Mouse (Mus musculus) heart, adult 2 months (tissue): ENCODE measurements around the gene Ranbp3. TPM values are rescaled to one million over a fixed set of nuclear protein-coding genes. Genes with fewer than 3 reads are reported as not detected.

Source experiments
- DNase-seq, 2 experiments: peaks; one replicate each; pipeline ENCODE4 v3.0.0; 2021
- H3K27ac ChIP-seq: fragments of 200-600 bp; 2 replicates; pipeline ENCODE4 v1.8.1; 2022
- H3K27me3 ChIP-seq: fragments of 200-500 bp; 2 replicates; pipeline ENCODE4 v1.6.1; 2012; ENCODE audit warnings: mild to moderate bottlenecking, low read length, inconsistent platforms, mixed read lengths; ENCODE audit not compliant: control insufficient read depth, insufficient read depth
- H3K36me3 ChIP-seq: fragments of 200-500 bp; 2 replicates; pipeline ENCODE4 v1.6.1; 2012; ENCODE audit warnings: low read length, inconsistent platforms; ENCODE audit not compliant: control insufficient read depth, insufficient read depth
- H3K4me1 ChIP-seq: fragments of 200-500 bp; 2 replicates; pipeline ENCODE4 v1.6.1; 2011; ENCODE audit warnings: low read length; ENCODE audit not compliant: control insufficient read depth, insufficient read depth
- H3K4me3 ChIP-seq: fragments of 200-600 bp; 2 replicates; pipeline ENCODE4 v1.8.1; 2022
- H3K79me2 ChIP-seq: fragments of 200-500 bp; replicated peaks from 2 replicates; pipeline ENCODE4 v1.6.1; 2012; ENCODE audit warnings: mild to moderate bottlenecking, inconsistent platforms, low read length, moderate library complexity, mixed read lengths; ENCODE audit not compliant: control insufficient read depth, insufficient read depth
- H3K9ac ChIP-seq: fragments of 200-500 bp; 2 replicates; pipeline ENCODE4 v1.6.1; 2012; ENCODE audit warnings: low read depth, mild to moderate bottlenecking, control low read depth, inconsistent platforms, low read length, mixed read lengths
- CTCF ChIP-seq: fragments of 200-600 bp; IDR thresholded peaks from 2 replicates; pipeline ENCODE4 v1.8.1; 2022; ENCODE audit warnings: antibody characterized with exemption, mild to moderate bottlenecking, moderate library complexity
- EP300 ChIP-seq: fragments of 200-500 bp; IDR thresholded peaks from 2 replicates; pipeline ENCODE4 v1.6.1; 2011; ENCODE audit warnings: low read depth, low read length, control low read depth; ENCODE audit not compliant: insufficient read depth
- POLR2A ChIP-seq: fragments of 200-500 bp; IDR thresholded peaks from 2 replicates; pipeline ENCODE4 v1.6.1; 2011; ENCODE audit warnings: mild to moderate bottlenecking, low read depth, low read length, control low read depth; ENCODE audit not compliant: insufficient read depth
- WGBS: fragments of 180-500 bp; shearing (Covaris S2); methylation state at CpG from one replicate; pipeline ENCODE4 v1.1.7; 2018; 5-methylcytosine and 5-hydroxymethylcytosine counted together
- intact Hi-C: fragments of 180-260 bp; cut with DNase I; formaldehyde crosslinking; loops from one replicate; pipeline ENCODE4 v1.15.1; 2025
- polyA plus RNA-seq: library from polyadenylated mRNA; depleted of rRNA; stranded (reverse); fragments of >200 nt; gene quantifications from 2 replicates; pipeline ENCODE4 v1.2.3, GENCODE M21; 2012
- total RNA-seq, 2 experiments: library from RNA; stranded (reverse); gene quantifications; 2 replicates each; pipeline ENCODE4 v1.2.3; 2021

The Ranbp3 gene
- total and polyA plus RNA-seq, 3 experiments = 37.6 to 40.6 (median 37.7) TPM

- Histone ChIP-seq H3K4me1 (peaks cover 4% of the 10 kb centered on the region), H3K4me3 (no peak overlapping the region), H3K27ac (no peak overlapping the region), H3K79me2 (0 out of 2 replicates have a peak, but pooled peaks cover 3% of the 10 kb centered on the region), H3K36me3 (no peaks in the 10 kb centered on the region), H3K9ac (no peak overlapping the region), H3K27me3 (no peaks in the 10 kb centered on the region)
- DNase-seq = no peak
- intact Hi-C loops = loop anchor here (5.0 kb wide), 3 partner anchors 88 to 117 kb away; partner anchors contain the start of genes Catsperd, Lonp1, Rfx2 and Rpl36
- 66% methylated on average over 11 of the region's 11 CpGs for WGBS
- no peak for TF ChIP-seq POLR2A
- TF ChIP-seq CTCF = no peak
These were observed 42.3 kb downstream of the Ranbp3 start for GRCm38 (mm10) chr17:56715360-56715759.

DNA sequence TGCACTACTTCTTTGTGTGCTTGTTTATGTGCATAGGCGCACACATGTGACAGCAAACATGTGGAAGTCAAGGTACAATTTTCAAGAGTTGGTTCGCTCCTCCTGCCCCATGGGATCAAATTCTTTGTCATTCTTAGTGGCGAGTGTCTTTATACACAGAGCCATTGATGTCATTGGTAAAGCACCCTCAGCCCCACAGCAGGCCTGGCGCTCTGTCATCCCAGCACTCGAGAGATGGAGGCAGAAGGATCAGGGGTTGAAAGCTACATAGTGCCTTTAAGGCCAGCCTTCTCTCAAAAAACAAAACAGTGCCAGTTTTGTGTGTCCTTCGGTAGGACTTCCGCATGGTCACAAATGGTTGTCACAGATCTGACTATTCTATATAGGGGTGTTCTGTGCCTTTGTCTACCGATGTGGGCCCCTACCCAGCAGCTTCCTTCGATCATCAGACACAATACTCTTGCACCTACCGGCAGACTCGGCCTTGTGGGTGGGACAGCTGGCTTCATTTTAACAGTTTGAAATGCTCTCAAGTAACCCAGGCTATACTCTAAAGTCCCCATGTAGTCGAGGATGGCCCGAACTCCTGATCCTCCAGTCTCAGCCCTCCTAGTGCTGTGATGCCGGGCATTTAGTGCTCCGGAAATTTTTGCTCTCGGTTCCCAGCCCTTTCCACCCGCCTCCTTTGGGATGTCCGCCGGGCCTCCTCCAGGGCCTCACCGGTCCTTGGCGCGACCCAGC lies 43.0 kb downstream of the Ranbp3 start:
- TF ChIP-seq POLR2A = no peak
- TF ChIP-seq EP300 = no peak
- no peak for TF ChIP-seq CTCF
- Histone ChIP-seq H3K36me3 (no peaks in the 10 kb centered on the region), H3K9ac (peak overlapping the region; percentile 85), H3K27me3 (no peaks in the 10 kb centered on the region), H3K4me1 (peaks cover 4% of the 10 kb centered on the region), H3K79me2 (0 out of 2 replicates have a peak, but pooled peaks cover 3% of the 10 kb centered on the region), H3K27ac (peak overlapping the region; percentile 80), H3K4me3 (peak overlapping the region; percentile 79)
- whole genome bisulfite sequencing = 29% methylated on average over 22 of the region's 22 CpGs
- no peak for DNase-seq
- intact Hi-C loops = loop anchor here (2.0 to 5.0 kb wide), 5 partner anchors 43 to 116 kb away; partner anchors contain the start of genes Catsperd, Lonp1, Ranbp3 and Rfx2

- Histone ChIP-seq H3K4me3 (peak overlapping the region; percentile 79), H3K27me3 (no peaks in the 10 kb centered on the region), H3K4me1 (peaks cover 4% of the 10 kb centered on the region), H3K27ac (peak overlapping the region; percentile 97), H3K9ac (peak overlapping the region; percentile 85), H3K79me2 (0 out of 2 replicates have a peak, but pooled peaks cover 3% of the 10 kb centered on the region), H3K36me3 (no peaks in the 10 kb centered on the region)
- no peak for TF ChIP-seq EP300
- TF ChIP-seq POLR2A = peak; percentile 78
- TF ChIP-seq CTCF = no peak
- under 1% methylated on average over 55 of the region's 55 CpGs for WGBS
- intact Hi-C loops = loop anchor here (2.0 to 5.0 kb wide), 5 partner anchors 44 to 115 kb away; partner anchors contain the start of genes Catsperd, Lonp1, Ranbp3 and Rfx2
- peak; percentile 95 to 97 for DNase-seq
These were observed 43.7 kb downstream of the Ranbp3 start for GRCm38 (mm10) chr17:56716655-56717362.

GRCm38 (mm10) chr17:56717363-56718058 lies 44.4 kb downstream of the Ranbp3 start, which contains the start of the genes Ndufa11 and Vmac:
Gene Ndufa11 (plus strand): TSS chr17:56717767.
Gene Vmac (minus strand): TSS chr17:56718022.
- H3K9ac ChIP-seq = peak within 1 kb of the TSS; percentile 93
- peak; percentile 94 for DNase-seq
- H3K79me2 ChIP-seq = 0 out of 2 replicates have a peak, but pooled peaks cover 3% of the 10 kb centered on the region
- H3K27ac ChIP-seq = peak within 1 kb of the TSS; percentile 97
- H3K27me3 ChIP-seq = no peaks in the 10 kb centered on the region
- 0 out of 2 replicates have a peak, but pooled peaks have one; percentile 54 for TF ChIP-seq EP300
- TF ChIP-seq CTCF = no peak
- TF ChIP-seq POLR2A = peak; percentile 96
- intact Hi-C loops = loop anchor here (2.0 to 5.0 kb wide), 5 partner anchors 45 to 115 kb away; partner anchors contain the start of genes Catsperd, Lonp1, Ranbp3 and Rfx2
- peaks cover 4% of the 10 kb centered on the region for H3K4me1 ChIP-seq
- H3K36me3 ChIP-seq = no peaks in the 10 kb centered on the region
- WGBS = under 1% methylated on average over 59 of the region's 59 CpGs
- peak within 1 kb of the TSS; percentile 79 for H3K4me3 ChIP-seq

- WGBS = 67% methylated on average over 5 of the region's 5 CpGs
These were observed 49.3 kb downstream of the Ranbp3 start for GRCm38 (mm10) chr17:56722441-56722840.

More at GRCm38 (mm10) chr17:56722441-56722840, 49.3 kb downstream of the Ranbp3 start:
- Histone ChIP-seq H3K79me2 (0 out of 2 replicates have a peak, but pooled peaks cover 3% of the 10 kb centered on the region), H3K4me3 (no peak overlapping the region), H3K27me3 (no peaks in the 10 kb centered on the region), H3K27ac (no peak overlapping the region), H3K4me1 (peaks cover 3% of the 10 kb centered on the region), H3K9ac (no peak overlapping the region), H3K36me3 (no peaks in the 10 kb centered on the region)
- peak in 1 of 2 experiments; percentile 20 for DNase-seq
- intact Hi-C loops = no loop called here
- TF ChIP-seq POLR2A (no peak), CTCF (no peak), EP300 (no peak)
